ENCODE assay signal across 10 mouse cellular contexts in the genomic region with DNA sequence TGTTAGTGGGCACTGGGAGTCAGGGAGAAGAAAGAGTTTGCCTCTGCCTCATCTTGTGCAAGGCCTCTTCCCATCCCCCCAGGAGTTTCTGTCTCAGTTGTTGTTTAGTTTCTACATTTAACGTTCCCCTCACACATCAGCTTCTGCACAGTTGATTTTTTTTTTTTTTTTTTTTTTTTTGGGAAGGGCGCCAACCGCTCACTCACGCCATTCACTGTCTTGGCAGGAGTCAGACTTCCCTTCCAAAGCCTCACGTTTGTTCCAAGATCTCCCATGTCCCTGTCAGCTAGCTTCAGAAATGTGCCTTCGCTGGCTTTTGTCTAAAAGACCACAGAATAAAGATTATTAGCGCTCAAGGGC. TPM values are rescaled to one million over a fixed set of nuclear protein-coding genes. Genes with fewer than 3 reads are reported as not detected.
DNase-seq lines count a peak whose midpoint lies in the region; ATAC-seq lines count a peak whose summit lies in the region.
"Had no signal": no experiment of that assay in that cellular context is flagged by ENCODE, and none has a peak within 500 bp of the region (broad histone marks: within the 10 kb centered on the region; RNA-seq: fewer than 3 reads in every experiment).

No protein-coding gene starts in this region.

- 23% methylated on average over 7 of the region's 7 CpGs for WGBS in hindbrain, embryonic 13.5 days
- 61% methylated on average over 7 of the region's 7 CpGs for WGBS in hindbrain, embryonic 11.5 days
- 25% methylated on average over 7 of the region's 7 CpGs for WGBS in hindbrain, embryonic 14.5 days
- WGBS in midbrain, embryonic 15.5 days: 22% methylated on average over 7 of the region's 7 CpGs

- no peak overlapping the region for H3K9ac ChIP-seq in hindbrain, embryonic 13.5 days
- no peak overlapping the region for H3K9ac ChIP-seq in hindbrain, embryonic 11.5 days (ENCODE audit: low read depth, low read length)
- H3K9ac ChIP-seq in hindbrain, embryonic 14.5 days: no peak overlapping the region
- no peak overlapping the region for H3K9ac ChIP-seq in midbrain, embryonic 15.5 days

- H3K4me2 ChIP-seq in hindbrain, embryonic 13.5 days: no peak overlapping the region
- no peak overlapping the region for H3K4me2 ChIP-seq in hindbrain, embryonic 11.5 days (replicated peaks; ENCODE audit: low read depth, low read length)
- no peak overlapping the region for H3K4me2 ChIP-seq in hindbrain, embryonic 14.5 days (replicated peaks)
- no peak overlapping the region for H3K4me2 ChIP-seq in midbrain, embryonic 15.5 days

- no peak overlapping the region for H3K4me3 ChIP-seq in hindbrain, embryonic 13.5 days
- no peak overlapping the region for H3K4me3 ChIP-seq in hindbrain, embryonic 11.5 days (ENCODE audit: low read depth, low read length)
- H3K4me3 ChIP-seq in hindbrain, embryonic 14.5 days (replicated peaks; ENCODE audit: low read length): no peak overlapping the region
- no peak overlapping the region for H3K4me3 ChIP-seq in midbrain, embryonic 15.5 days

- H3K36me3 ChIP-seq in hindbrain, embryonic 13.5 days: no peaks in the 10 kb centered on the region
- H3K36me3 ChIP-seq in hindbrain, embryonic 11.5 days (ENCODE audit: control insufficient read depth, insufficient read depth, low read length): no peaks in the 10 kb centered on the region
- H3K36me3 ChIP-seq in hindbrain, embryonic 14.5 days (replicated peaks; ENCODE audit: control insufficient read depth, insufficient read depth): no peaks in the 10 kb centered on the region
- no peaks in the 10 kb centered on the region for H3K36me3 ChIP-seq in midbrain, embryonic 15.5 days (replicated peaks)

- H3K27ac ChIP-seq in hindbrain, embryonic 13.5 days: peak overlapping the region; percentile 75
- no peak overlapping the region for H3K27ac ChIP-seq in hindbrain, embryonic 11.5 days (ENCODE audit: low read depth, low read length)
- peak overlapping the region; percentile 61 for H3K27ac ChIP-seq in hindbrain, embryonic 14.5 days
- peak overlapping the region; percentile 51; the same call in 1 of the 2 replicates for H3K27ac ChIP-seq in midbrain, embryonic 15.5 days

- H3K27me3 ChIP-seq in hindbrain, embryonic 13.5 days: no peaks in the 10 kb centered on the region; the same call in 1 of the 2 replicates
- H3K27me3 ChIP-seq in hindbrain, embryonic 11.5 days (ENCODE audit: control insufficient read depth, insufficient read depth, low read length): no peaks in the 10 kb centered on the region
- H3K27me3 ChIP-seq in hindbrain, embryonic 14.5 days (ENCODE audit: control insufficient read depth, insufficient read depth, low read length): no peaks in the 10 kb centered on the region
- H3K27me3 ChIP-seq in midbrain, embryonic 15.5 days (replicated peaks): no peaks in the 10 kb centered on the region

- peaks cover 33% of the 10 kb centered on the region for H3K4me1 ChIP-seq in hindbrain, embryonic 13.5 days (replicated peaks)
- H3K4me1 ChIP-seq in hindbrain, embryonic 11.5 days (replicated peaks; ENCODE audit: control insufficient read depth, insufficient read depth, low read length): no peaks in the 10 kb centered on the region
- peaks cover 6% of the 10 kb centered on the region; the same call in 1 of the 2 replicates for H3K4me1 ChIP-seq in hindbrain, embryonic 14.5 days (replicated peaks; ENCODE audit: control insufficient read depth, insufficient read depth, low read length)
- H3K4me1 ChIP-seq in midbrain, embryonic 15.5 days: peaks cover 14% of the 10 kb centered on the region

- no peaks in the 10 kb centered on the region for H3K9me3 ChIP-seq in hindbrain, embryonic 13.5 days
- no peaks in the 10 kb centered on the region for H3K9me3 ChIP-seq in hindbrain, embryonic 11.5 days (ENCODE audit: control insufficient read depth, low read length)
- H3K9me3 ChIP-seq in hindbrain, embryonic 14.5 days (ENCODE audit: control insufficient read depth, low read length): no peaks in the 10 kb centered on the region
- H3K9me3 ChIP-seq in midbrain, embryonic 15.5 days: no peaks in the 10 kb centered on the region

- ATAC-seq in hindbrain, embryonic 13.5 days (ENCODE audit: low FRiP score): no peak
- ATAC-seq in hindbrain, embryonic 11.5 days (ENCODE audit: low FRiP score): no peak
- ATAC-seq in hindbrain, embryonic 14.5 days (ENCODE audit: low FRiP score): peak; percentile 48; the same call in 1 of the 2 replicates
- ATAC-seq in midbrain, embryonic 15.5 days (replicated peaks): no peak
- ATAC-seq: inflammation-experienced regulatory T-cells, adult 6 months had no signal

- DNase-seq in hindbrain, embryonic 11.5 days (ENCODE audit: low spot score): no peak
- peak; percentile 88 for DNase-seq in adipocyte (ENCODE audit: low spot score)
- DNase-seq in hindbrain, embryonic 14.5 days (ENCODE audit: low spot score): peak; percentile 65
- DNase-seq in urinary bladder, adult 2 months (ENCODE audit: low spot score): no peak
- no peak for DNase-seq in adrenal gland, postnatal 36 days
- DNase-seq: adrenal gland, adult 8-10 months; cerebellum, postnatal 36 days had no signal

RNA-seq across cellular contexts. Expression of a gene that starts 25.4 kb away (rescaled TPM):
- polyA plus RNA-seq in hindbrain, embryonic 13.5 days (2015; fragmentation: Nextera tagmentation; extraction: Ambion mirVana): 1.9 and 2.4 TPM in 2 replicates
- polyA plus RNA-seq in hindbrain, embryonic 11.5 days (2014; fragmentation: Nextera tagmentation; extraction: Ambion mirVana): 5.6 and 8.6 TPM in 2 replicates
- 1.6 TPM in 2 replicates for polyA plus RNA-seq in hindbrain, embryonic 14.5 days (2014; fragmentation: Nextera tagmentation; extraction: Ambion mirVana)
- 1.3 and 1.5 TPM in 2 replicates for polyA plus RNA-seq in midbrain, embryonic 15.5 days (2015; fragmentation: Nextera tagmentation; extraction: Ambion mirVana)
- 4.1 and 4.8 TPM in 2 replicates for polyA plus RNA-seq in urinary bladder, adult 2 months (2012; rRNA removed)
- 1 to 10 TPM in 1 of 2 experiments, under 1 TPM in 1; 0.89 to 1.5 TPM for total RNA-seq in adrenal gland, postnatal 36 days (2021)

Comparison
In these comparisons a context has a peak if more than half of its experiments do, and no peak if none do; other contexts are left out.
1. DNase-seq: peak in adipocyte (single experiment) and hindbrain, embryonic 14.5 days (single experiment); none in hindbrain, embryonic 11.5 days (single experiment), urinary bladder, adult 2 months (single experiment) and adrenal gland, postnatal 36 days (0 of 2).